Mouse (Mus musculus): Measurements from ENCODE around the gene Adap1.

DNA sequence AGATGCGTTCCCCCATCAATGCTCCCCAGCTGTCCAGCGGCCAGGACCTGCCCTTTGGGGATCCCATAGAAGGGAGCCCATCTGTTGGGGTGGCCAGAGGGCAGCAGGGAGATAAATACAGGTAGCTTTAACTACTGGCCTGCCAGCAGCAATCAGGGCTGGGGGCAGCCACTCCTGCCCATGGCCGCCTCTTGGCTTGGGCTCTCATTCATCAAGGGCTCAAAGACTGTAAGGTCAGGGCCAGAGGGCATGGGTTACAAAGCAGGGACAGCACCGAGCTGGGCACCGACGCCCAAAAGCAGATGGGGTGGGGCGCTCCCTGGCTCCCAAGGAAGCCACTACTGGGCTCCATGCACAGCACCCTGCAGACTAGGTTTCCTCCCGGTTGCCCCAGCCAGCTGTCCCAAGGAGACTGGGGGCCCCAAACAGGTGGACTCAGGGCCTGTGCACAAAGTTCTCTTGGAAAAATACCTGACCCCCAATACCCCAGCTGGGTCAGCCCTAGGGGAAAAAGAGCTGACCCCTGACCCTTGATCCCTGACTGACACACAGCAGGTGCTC is 53.3 kb downstream of the Adap1 start:
- TF ChIP-seq EP300 (optimal IDR thresholded peaks at IDR 0.05): no peak
- no peak for TF ChIP-seq CTCF (IDR thresholded peaks at IDR 0.05; ENCODE audit: low read depth)

Measured in stomach, postnatal 0 days (tissue).